Comparison of ENCODE assay signal across 14 mouse cellular contexts in genomic region chr14:16954511-16955443, GRCm38 (mm10).
A peak's percentile ranks its signal among the peaks of the same experiment; 100 is the strongest.
DNase-seq lines count a peak whose midpoint lies in the region; ATAC-seq and TF ChIP-seq lines count a peak whose summit lies in the region.
"Had no signal": no experiment of that assay in that cellular context is flagged by ENCODE, and none has a peak within 500 bp of the region (broad histone marks: within the 10 kb centered on the region; RNA-seq: fewer than 3 reads in every experiment).

No protein-coding gene starts in this region.

- no peak for TF ChIP-seq POLR2A in heart, adult 2 months (IDR thresholded peaks at IDR 0.05; ENCODE audit: insufficient read depth, low read depth, low read length)

- H3K79me2 ChIP-seq in heart, adult 2 months (replicated peaks; ENCODE audit: control insufficient read depth, insufficient read depth, low read length): no peaks in the 10 kb centered on the region

- no peaks in the 10 kb centered on the region for H3K9me3 ChIP-seq in limb, embryonic 12.5 days
- H3K9me3 ChIP-seq in limb, embryonic 10.5 days (replicated peaks): no peaks in the 10 kb centered on the region
- H3K9me3 ChIP-seq in embryonic facial prominence, embryonic 15.5 days (replicated peaks): no peaks in the 10 kb centered on the region
- no peaks in the 10 kb centered on the region for H3K9me3 ChIP-seq in hindbrain, postnatal 0 days (ENCODE audit: low read length)
- H3K9me3 ChIP-seq: heart, embryonic 13.5 days; liver, embryonic 12.5 days had no signal

- 46% methylated on average over 6 of the region's 6 CpGs for WGBS in limb, embryonic 12.5 days
- WGBS in limb, embryonic 10.5 days: 80% methylated on average over 6 of the region's 6 CpGs
- 54% methylated on average over 6 of the region's 6 CpGs for WGBS in embryonic facial prominence, embryonic 15.5 days
- WGBS in hindbrain, postnatal 0 days: 53% methylated on average over 6 of the region's 6 CpGs
- WGBS in heart, adult 2 months: 62% methylated on average over 6 of the region's 6 CpGs

- intact Hi-C loops in heart, adult 2 months (cut with DNase I): no loop called here

- H3K36me3 ChIP-seq in limb, embryonic 12.5 days: no peaks in the 10 kb centered on the region
- no peaks in the 10 kb centered on the region for H3K36me3 ChIP-seq in limb, embryonic 10.5 days
- no peaks in the 10 kb centered on the region for H3K36me3 ChIP-seq in embryonic facial prominence, embryonic 15.5 days
- no peaks in the 10 kb centered on the region for H3K36me3 ChIP-seq in hindbrain, postnatal 0 days (ENCODE audit: insufficient read depth, low read length)
- H3K36me3 ChIP-seq in heart, adult 2 months (ENCODE audit: control insufficient read depth, insufficient read depth, low read length): no peaks in the 10 kb centered on the region
- H3K36me3 ChIP-seq: heart, embryonic 13.5 days; liver, embryonic 12.5 days had no signal

- ATAC-seq in limb, embryonic 12.5 days (ENCODE audit: insufficient number of reproducible peaks, insufficient read depth, low FRiP score, low TSS enrichment, low read depth): peak; percentile 43; the same call in 1 of the 2 replicates
- ATAC-seq in embryonic facial prominence, embryonic 15.5 days (ENCODE audit: insufficient number of reproducible peaks, low FRiP score, low TSS enrichment, low read depth): 0 out of 2 replicates have a peak, but pooled peaks have one; percentile 34
- peak; percentile 61 for ATAC-seq in hindbrain, postnatal 0 days
- ATAC-seq: liver, embryonic 12.5 days had no signal

- H3K27ac ChIP-seq in limb, embryonic 12.5 days: peak overlapping the region; percentile 37; the same call in 1 of the 2 replicates
- no peak overlapping the region; the same call in 1 of the 2 replicates for H3K27ac ChIP-seq in limb, embryonic 10.5 days
- no peak overlapping the region for H3K27ac ChIP-seq in embryonic facial prominence, embryonic 15.5 days (replicated peaks)
- no peak overlapping the region for H3K27ac ChIP-seq in hindbrain, postnatal 0 days
- H3K27ac ChIP-seq in heart, adult 2 months: no peak overlapping the region
- H3K27ac ChIP-seq: heart, embryonic 13.5 days; left cerebral cortex, adult 2 months; liver, embryonic 12.5 days; stomach, postnatal 0 days had no signal

- no peak overlapping the region for H3K9ac ChIP-seq in limb, embryonic 12.5 days (replicated peaks)
- H3K9ac ChIP-seq in embryonic facial prominence, embryonic 15.5 days: no peak overlapping the region
- H3K9ac ChIP-seq in hindbrain, postnatal 0 days (replicated peaks; ENCODE audit: low read length): no peak overlapping the region
- H3K9ac ChIP-seq in heart, adult 2 months (ENCODE audit: low read depth, low read length): no peak overlapping the region
- H3K9ac ChIP-seq: heart, embryonic 13.5 days; liver, embryonic 12.5 days had no signal

- TF ChIP-seq EP300 in heart, adult 2 months (IDR thresholded peaks at IDR 0.05; ENCODE audit: insufficient read depth, low read depth, low read length): no peak

- no peak for TF ChIP-seq CTCF in hindbrain, postnatal 0 days (IDR thresholded peaks at IDR 0.05; ENCODE audit: low read depth)
- no peak for TF ChIP-seq CTCF in heart, adult 2 months (IDR thresholded peaks at IDR 0.05)

- no peaks in the 10 kb centered on the region for H3K27me3 ChIP-seq in limb, embryonic 12.5 days
- no peaks in the 10 kb centered on the region for H3K27me3 ChIP-seq in limb, embryonic 10.5 days (ENCODE audit: low read depth, poor library complexity, severe bottlenecking)
- H3K27me3 ChIP-seq in embryonic facial prominence, embryonic 15.5 days: no peaks in the 10 kb centered on the region
- H3K27me3 ChIP-seq in hindbrain, postnatal 0 days (ENCODE audit: insufficient read depth, low read length): no peaks in the 10 kb centered on the region
- no peaks in the 10 kb centered on the region for H3K27me3 ChIP-seq in heart, adult 2 months (ENCODE audit: control insufficient read depth, insufficient read depth, low read length)
- H3K27me3 ChIP-seq: heart, embryonic 13.5 days; liver, embryonic 12.5 days had no signal

- no peak overlapping the region for H3K4me2 ChIP-seq in limb, embryonic 12.5 days
- no peak overlapping the region for H3K4me2 ChIP-seq in embryonic facial prominence, embryonic 15.5 days (replicated peaks)
- no peak overlapping the region for H3K4me2 ChIP-seq in hindbrain, postnatal 0 days (ENCODE audit: low read depth, low read length)
- H3K4me2 ChIP-seq: heart, embryonic 13.5 days; liver, embryonic 12.5 days had no signal

- H3K4me1 ChIP-seq in limb, embryonic 12.5 days (replicated peaks): peaks cover 25% of the 10 kb centered on the region
- peaks cover 36% of the 10 kb centered on the region for H3K4me1 ChIP-seq in limb, embryonic 10.5 days
- H3K4me1 ChIP-seq in embryonic facial prominence, embryonic 15.5 days: peaks cover 3% of the 10 kb centered on the region; the same call in 1 of the 2 replicates
- no peaks in the 10 kb centered on the region for H3K4me1 ChIP-seq in hindbrain, postnatal 0 days (ENCODE audit: insufficient read depth, low read length)
- no peaks in the 10 kb centered on the region for H3K4me1 ChIP-seq in heart, adult 2 months (ENCODE audit: control insufficient read depth, insufficient read depth, low read length)
- H3K4me1 ChIP-seq: liver, embryonic 12.5 days had no signal

- DNase-seq in limb, embryonic 10.5 days (ENCODE audit: low spot score): no peak
- peak; percentile 62 for DNase-seq in hindbrain, postnatal 0 days (ENCODE audit: low spot score)
- peak; percentile 3 for DNase-seq in retina, adult 2 months (ENCODE audit: low read depth, low spot score)
- no peak for DNase-seq in c-Kit-positive CD71-positive TER-119-positive erythroid progenitor cells, embryonic 14.5 days (ENCODE audit: low spot score)
- no peak for DNase-seq in heart, adult 2 months
- DNase-seq: adrenal gland, postnatal 10 days; cerebellum, adult 11-12 months; embryo, embryonic 11 days had no signal

- H3K4me3 ChIP-seq in limb, embryonic 12.5 days (replicated peaks): no peak overlapping the region
- H3K4me3 ChIP-seq in limb, embryonic 10.5 days: no peak overlapping the region
- H3K4me3 ChIP-seq in embryonic facial prominence, embryonic 15.5 days (replicated peaks): no peak overlapping the region
- H3K4me3 ChIP-seq in hindbrain, postnatal 0 days (ENCODE audit: low read length): no peak overlapping the region
- H3K4me3 ChIP-seq in heart, adult 2 months: no peak overlapping the region
- H3K4me3 ChIP-seq: heart, embryonic 13.5 days; left cerebral cortex, adult 2 months; liver, embryonic 12.5 days had no signal

Comparison
In these comparisons a context has a peak if more than half of its experiments do, and no peak if none do; other contexts are left out.
1. DNase-seq: peak in hindbrain, postnatal 0 days (single experiment) and retina, adult 2 months (single experiment); none in limb, embryonic 10.5 days (single experiment), c-Kit-positive CD71-positive TER-119-positive erythroid progenitor cells, embryonic 14.5 days (single experiment) and heart, adult 2 months (0 of 2).
2. Peak in every context shown above with its lines, with median percentiles within 50 percentile points of each other: ATAC-seq.